Mouse (Mus musculus) forebrain, embryonic 12.5 days (tissue): Measurements from ENCODE around the gene Cmklr1. TPM values are rescaled to one million over a fixed set of nuclear protein-coding genes. Genes with fewer than 3 reads are reported as not detected.

Source experiments
- ATAC-seq: fragments of 200-750 bp; cut with Nextera tagmentation; 2 replicates; pipeline ENCODE4 v1.8.0; 2017; ENCODE audit warnings: moderate TSS enrichment; ENCODE audit not compliant: low FRiP score
- H3K27ac ChIP-seq: fragments of 300-500 bp; sonication (generic); 2 replicates; pipeline ENCODE4 v1.5.1; 2016; ENCODE audit warnings: mild to moderate bottlenecking
- H3K27me3 ChIP-seq: fragments of 300-500 bp; sonication (generic); 2 replicates; pipeline ENCODE4 v1.6.1; 2016; ENCODE audit warnings: mild to moderate bottlenecking
- H3K36me3 ChIP-seq: fragments of 300-500 bp; sonication (generic); replicated peaks from 2 replicates; pipeline ENCODE4 v1.6.1; 2016; ENCODE audit warnings: mild to moderate bottlenecking
- H3K4me1 ChIP-seq: fragments of 300-500 bp; sonication (generic); 2 replicates; pipeline ENCODE4 v1.6.1; 2016
- H3K4me2 ChIP-seq: fragments of 300-500 bp; sonication (generic); 2 replicates; pipeline ENCODE4 v1.6.1; 2016; ENCODE audit warnings: mild to moderate bottlenecking, moderate library complexity
- H3K4me3 ChIP-seq: fragments of 300-500 bp; sonication (generic); replicated peaks from 2 replicates; pipeline ENCODE4 v1.5.1; 2016; ENCODE audit warnings: mild to moderate bottlenecking
- H3K9ac ChIP-seq: fragments of 300-500 bp; sonication (generic); 2 replicates; pipeline ENCODE4 v1.6.1; 2016; ENCODE audit warnings: mild to moderate bottlenecking
- H3K9me3 ChIP-seq: fragments of 300-500 bp; sonication (generic); 2 replicates; pipeline ENCODE4 v1.6.1; 2016
- WGBS: fragments of 180-500 bp; shearing (Covaris S2); methylation state at CpG from one replicate; pipeline ENCODE4 v1.1.7; 2016; 5-methylcytosine and 5-hydroxymethylcytosine counted together
- polyA plus RNA-seq: library from polyadenylated mRNA; unstranded; fragments of >200 nt; fragmentation: Nextera tagmentation; extraction: Ambion mirVana; gene quantifications from 2 replicates; pipeline ENCODE4 v1.2.1, GENCODE M21; 2016

Gene Cmklr1
- polyA plus RNA-seq, 1 experiment from 2014 or later = 2.1 TPM

- Histone ChIP-seq H3K4me3 (no peak overlapping the region), H3K36me3 (no peaks in the 10 kb centered on the region), H3K27me3 (no peaks in the 10 kb centered on the region), H3K27ac (peak overlapping the region; percentile 42; the same call in 1 of the 2 replicates), H3K4me2 (no peak overlapping the region), H3K9ac (no peak overlapping the region), H3K9me3 (no peaks in the 10 kb centered on the region), H3K4me1 (peaks cover 22% of the 10 kb centered on the region)
- WGBS = 74% methylated on average over 4 of the region's 4 CpGs
- ATAC-seq = no peak
Observed at GRCm38 (mm10) chr5:113579128-113579527, 71.1 kb downstream of the Cmklr1 start.

GRCm38 (mm10) chr5:113578428-113578827, 71.8 kb downstream of the Cmklr1 start:
- Histone ChIP-seq H3K4me1 (peaks cover 22% of the 10 kb centered on the region), H3K4me2 (no peak overlapping the region), H3K9me3 (no peaks in the 10 kb centered on the region), H3K4me3 (no peak overlapping the region), H3K9ac (no peak overlapping the region), H3K36me3 (no peaks in the 10 kb centered on the region), H3K27ac (no peak overlapping the region), H3K27me3 (no peaks in the 10 kb centered on the region)
- ATAC-seq = no peak
- WGBS = 87% methylated on average over 6 of the region's 6 CpGs

DNA sequence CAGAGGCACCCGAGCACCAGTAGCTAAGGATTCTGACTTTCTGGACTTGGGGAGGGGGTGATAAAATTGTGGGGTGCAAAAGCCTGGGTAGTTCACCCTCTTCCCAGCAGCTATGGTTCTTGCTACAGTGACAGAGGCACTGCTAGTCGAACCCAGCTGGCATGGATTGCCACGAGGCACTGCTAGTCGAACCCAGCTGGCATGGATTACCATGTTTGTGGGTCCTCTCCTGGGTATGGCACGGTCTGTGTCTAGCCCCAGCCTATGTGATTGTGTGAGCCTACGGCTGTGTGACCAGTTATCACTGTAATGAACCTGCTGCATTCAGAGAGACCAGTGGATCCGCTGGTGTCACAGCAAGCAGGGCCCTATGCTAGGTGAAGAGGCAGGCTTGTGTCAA, 72.7 kb downstream of the Cmklr1 start:
- Histone ChIP-seq H3K27me3 (no peaks in the 10 kb centered on the region), H3K27ac (no peak overlapping the region), H3K9ac (no peak overlapping the region), H3K4me3 (0 out of 2 replicates have a peak overlapping the region, but pooled peaks have one; percentile 4), H3K9me3 (no peaks in the 10 kb centered on the region), H3K4me2 (peak overlapping the region; percentile 22), H3K4me1 (peaks cover 22% of the 10 kb centered on the region), H3K36me3 (no peaks in the 10 kb centered on the region)
- 79% methylated on average over 7 of the region's 7 CpGs for WGBS
- no peak for ATAC-seq

GRCm38 (mm10) chr5:113570056-113570717, 80.0 kb downstream of the Cmklr1 start:
- Histone ChIP-seq H3K27ac (no peak overlapping the region), H3K36me3 (no peaks in the 10 kb centered on the region), H3K9me3 (no peaks in the 10 kb centered on the region), H3K4me2 (no peak overlapping the region), H3K4me3 (no peak overlapping the region), H3K9ac (no peak overlapping the region), H3K4me1 (0 out of 2 replicates have a peak, but pooled peaks cover 3% of the 10 kb centered on the region), H3K27me3 (no peaks in the 10 kb centered on the region)
- no peak for ATAC-seq
- WGBS = 63% methylated on average over 7 of the region's 7 CpGs

- no peaks in the 10 kb centered on the region for H3K36me3 ChIP-seq
- WGBS = 76% methylated on average over 12 of the region's 12 CpGs
- no peak overlapping the region for H3K27ac ChIP-seq
- H3K4me3 ChIP-seq = no peak overlapping the region
- 0 out of 2 replicates have a peak, but pooled peaks cover 3% of the 10 kb centered on the region for H3K27me3 ChIP-seq
- H3K9me3 ChIP-seq = no peaks in the 10 kb centered on the region
- H3K4me2 ChIP-seq = no peak overlapping the region
- H3K4me1 ChIP-seq = 0 out of 2 replicates have a peak, but pooled peaks cover 3% of the 10 kb centered on the region
- H3K9ac ChIP-seq = no peak overlapping the region
- no peak for ATAC-seq
Observed at GRCm38 (mm10) chr5:113565858-113566257, 84.4 kb downstream of the Cmklr1 start.

GRCm38 (mm10) chr5:113565101-113565854, 84.9 kb downstream of the Cmklr1 start:
- no peak overlapping the region for H3K27ac ChIP-seq
- 77% methylated on average over 10 of the region's 10 CpGs for WGBS
- ATAC-seq = no peak

DNA sequence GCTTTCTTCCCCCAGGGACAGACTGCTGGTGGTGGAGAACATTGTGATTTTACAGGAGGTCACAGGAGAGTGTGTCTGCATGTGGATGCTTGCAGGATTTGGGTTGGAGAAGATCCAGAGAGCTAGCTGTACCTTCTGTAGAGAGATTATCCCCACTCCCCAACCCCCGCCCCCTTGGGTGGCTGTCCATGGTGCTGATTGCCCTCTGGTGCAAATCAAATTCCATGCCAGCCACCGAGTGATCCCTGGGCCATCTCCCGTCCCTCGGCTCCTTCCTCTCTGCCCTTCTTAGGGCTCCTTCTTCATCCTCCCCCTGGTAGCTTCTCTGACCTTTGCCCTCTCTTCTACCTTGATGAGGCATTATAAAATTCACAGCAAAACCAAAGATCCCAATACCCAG, 85.8 kb downstream of the Cmklr1 start:
- H3K4me3 ChIP-seq = no peak overlapping the region
- no peak overlapping the region for H3K4me2 ChIP-seq
- H3K27me3 ChIP-seq = peaks cover 3% of the 10 kb centered on the region; the same call in 1 of the 2 replicates
- no peak overlapping the region for H3K27ac ChIP-seq
- H3K9ac ChIP-seq = no peak overlapping the region
- no peaks in the 10 kb centered on the region for H3K9me3 ChIP-seq
- no peak for ATAC-seq
- H3K36me3 ChIP-seq = no peaks in the 10 kb centered on the region
- 0 out of 2 replicates have a peak, but pooled peaks cover 3% of the 10 kb centered on the region for H3K4me1 ChIP-seq
- 36% methylated on average over 4 of the region's 4 CpGs for WGBS

More at GRCm38 (mm10) chr5:113565101-113565854, 84.9 kb downstream of the Cmklr1 start:
- Histone ChIP-seq H3K9me3 (no peaks in the 10 kb centered on the region), H3K27me3 (peaks cover 3% of the 10 kb centered on the region; the same call in 1 of the 2 replicates), H3K4me3 (no peak overlapping the region), H3K4me2 (no peak overlapping the region), H3K4me1 (0 out of 2 replicates have a peak, but pooled peaks cover 3% of the 10 kb centered on the region), H3K9ac (no peak overlapping the region), H3K36me3 (no peaks in the 10 kb centered on the region)

Other genes starting within 250 kb of the Cmklr1 start
- 8.4 and 8.7 TPM in 2 replicates for gene Wscd2, start 160.1 kb downstream of the Cmklr1 start, polyA plus RNA-seq
- gene 1700069L16Rik, start 74.3 kb upstream of the Cmklr1 start, polyA plus RNA-seq = not detected in 2 replicates
- gene Ficd, start 85.4 kb upstream of the Cmklr1 start, polyA plus RNA-seq = 5.4 and 7.2 TPM in 2 replicates
- gene Sart3, start 122.1 kb upstream of the Cmklr1 start, polyA plus RNA-seq = 78.4 and 78.8 TPM in 2 replicates
- 107 and 113 TPM in 2 replicates for gene Iscu, start 122.3 kb upstream of the Cmklr1 start, polyA plus RNA-seq
- gene Tmem119, start 150.1 kb upstream of the Cmklr1 start, polyA plus RNA-seq = 13.9 and 19.4 TPM in 2 replicates
- gene Selplg, start 182.2 kb upstream of the Cmklr1 start, polyA plus RNA-seq = 0.82 and 0.88 TPM in 2 replicates